Mouse (Mus musculus) hindbrain, embryonic 15.5 days (tissue): ENCODE measurements around the gene Olfr1105. TPM values are rescaled to one million over a fixed set of nuclear protein-coding genes. Genes with fewer than 3 reads are reported as not detected.

Experiments
- ATAC-seq: fragments of 200-750 bp; cut with Nextera tagmentation; 2 replicates; pipeline ENCODE4 v1.8.0; 2017; ENCODE audit warnings: low read depth, moderate number of reproducible peaks, moderate TSS enrichment; ENCODE audit not compliant: low FRiP score
- H3K27ac ChIP-seq: fragments of 300-500 bp; sonication (generic); replicated peaks from 2 replicates; pipeline ENCODE4 v1.5.1; 2015; ENCODE audit warnings: mild to moderate bottlenecking, inconsistent platforms
- H3K27me3 ChIP-seq: fragments of 300-500 bp; sonication (generic); 2 replicates; pipeline ENCODE4 v1.6.1; 2015; ENCODE audit warnings: control low read depth, inconsistent platforms
- H3K36me3 ChIP-seq: fragments of 300-500 bp; sonication (generic); 2 replicates; pipeline ENCODE4 v1.6.1; 2015; ENCODE audit warnings: control low read depth, inconsistent platforms
- H3K4me1 ChIP-seq: fragments of 300-500 bp; sonication (generic); replicated peaks from 2 replicates; pipeline ENCODE4 v1.6.1; 2015; ENCODE audit warnings: control low read depth, inconsistent platforms
- H3K4me2 ChIP-seq: fragments of 300-500 bp; sonication (generic); 2 replicates; pipeline ENCODE4 v1.6.1; 2015; ENCODE audit warnings: moderate library complexity, mild to moderate bottlenecking, inconsistent platforms
- H3K4me3 ChIP-seq: fragments of 300-500 bp; sonication (generic); 2 replicates; pipeline ENCODE4 v1.5.1; 2015; ENCODE audit warnings: mild to moderate bottlenecking, inconsistent platforms
- H3K9ac ChIP-seq: fragments of 300-500 bp; sonication (generic); 2 replicates; pipeline ENCODE4 v1.6.1; 2015; ENCODE audit warnings: inconsistent platforms
- H3K9me3 ChIP-seq: fragments of 300-500 bp; sonication (generic); 2 replicates; pipeline ENCODE4 v1.6.1; 2016; ENCODE audit warnings: control low read depth, inconsistent platforms
- WGBS: fragments of 180-500 bp; shearing (Covaris S2); methylation state at CpG from one replicate; pipeline ENCODE4 v1.1.7; 2015; 5-methylcytosine and 5-hydroxymethylcytosine counted together
- polyA plus RNA-seq: library from polyadenylated mRNA; unstranded; fragments of >200 nt; fragmentation: Nextera tagmentation; extraction: Ambion mirVana; gene quantifications from 2 replicates; pipeline ENCODE4 v1.2.1, GENCODE M21; 2015

Olfr1105 gene
- polyA plus RNA-seq: not detected in 2 replicates

DNA sequence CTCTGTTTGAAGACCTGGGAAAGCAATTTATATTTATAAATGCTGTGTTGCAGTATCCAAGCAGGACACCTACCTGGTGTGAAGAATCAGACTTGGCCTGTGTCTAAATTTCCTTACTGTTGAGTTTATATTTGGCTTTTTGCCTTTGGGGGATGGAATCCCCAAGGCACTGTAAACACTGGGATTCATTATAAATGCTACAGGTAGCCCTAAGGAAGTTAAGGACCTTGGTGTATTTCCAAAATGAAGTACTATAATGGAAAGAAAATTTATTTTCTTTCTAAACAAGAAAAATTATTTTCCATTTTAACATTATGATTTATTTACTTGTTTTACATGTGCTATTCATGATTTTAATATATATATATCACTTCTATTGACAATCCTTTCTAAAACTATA, at the start of gene Olfr1105:
Gene Olfr1105 (minus strand): TSS at position 101 of the 400 bp plus-strand sequence.
- Histone ChIP-seq H3K9me3 (no peaks in the 10 kb centered on the region), H3K36me3 (no peaks in the 10 kb centered on the region), H3K27me3 (no peaks in the 10 kb centered on the region), H3K9ac (no peak within 1 kb of the TSS), H3K4me1 (no peaks in the 10 kb centered on the region), H3K27ac (no peak within 1 kb of the TSS), H3K4me2 (no peak within 1 kb of the TSS), H3K4me3 (no peak within 1 kb of the TSS)
- no peak for ATAC-seq

GRCm38 (mm10) chr2:87075717-87076116, 39.4 kb upstream of the Olfr1105 start, which contains the start of gene Olfr1107:
TSS of gene Olfr1107 (minus strand) at chr2:87075817.
- ATAC-seq: no peak
- H3K4me1 ChIP-seq: no peaks in the 10 kb centered on the region
- WGBS: 91% methylated on average over 1 of the region's 1 CpGs
- no peaks in the 10 kb centered on the region for H3K27me3 ChIP-seq
- H3K9ac ChIP-seq: no peak within 1 kb of the TSS
- no peaks in the 10 kb centered on the region for H3K36me3 ChIP-seq
- no peak within 1 kb of the TSS for H3K4me3 ChIP-seq
- no peak within 1 kb of the TSS for H3K4me2 ChIP-seq
- no peak within 1 kb of the TSS for H3K27ac ChIP-seq
- no peaks in the 10 kb centered on the region for H3K9me3 ChIP-seq

DNA sequence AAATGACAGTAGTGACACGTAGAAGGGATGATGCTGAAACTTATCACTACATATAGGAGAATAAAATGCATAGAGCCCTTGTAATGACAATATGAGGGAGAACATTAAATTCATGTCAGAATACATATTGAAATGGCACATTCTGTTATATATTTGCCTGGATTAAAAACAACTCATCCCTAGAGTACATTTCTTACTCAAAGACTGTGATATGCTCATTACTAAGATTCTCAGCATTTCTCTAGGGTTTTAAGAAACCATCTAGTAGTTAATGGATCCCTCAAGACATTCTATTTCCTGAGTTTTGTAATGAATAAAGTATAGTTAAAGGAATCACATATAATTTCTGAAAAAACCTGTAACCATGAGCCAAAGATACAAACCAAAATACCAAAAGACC, 15.8 kb upstream of the Olfr1105 start, which contains the start of gene Olfr1106:
Gene Olfr1106 (minus strand): TSS at position 101 of the 400 bp plus-strand sequence.
- no peak within 1 kb of the TSS for H3K27ac ChIP-seq
- no peaks in the 10 kb centered on the region for H3K27me3 ChIP-seq
- H3K9me3 ChIP-seq: no peaks in the 10 kb centered on the region
- no peak within 1 kb of the TSS for H3K4me2 ChIP-seq
- H3K4me3 ChIP-seq: no peak within 1 kb of the TSS
- no peak within 1 kb of the TSS for H3K9ac ChIP-seq
- 82% methylated on average over 1 of the region's 1 CpGs for WGBS
- ATAC-seq: no peak
- H3K4me1 ChIP-seq: no peaks in the 10 kb centered on the region
- no peaks in the 10 kb centered on the region for H3K36me3 ChIP-seq

DNA sequence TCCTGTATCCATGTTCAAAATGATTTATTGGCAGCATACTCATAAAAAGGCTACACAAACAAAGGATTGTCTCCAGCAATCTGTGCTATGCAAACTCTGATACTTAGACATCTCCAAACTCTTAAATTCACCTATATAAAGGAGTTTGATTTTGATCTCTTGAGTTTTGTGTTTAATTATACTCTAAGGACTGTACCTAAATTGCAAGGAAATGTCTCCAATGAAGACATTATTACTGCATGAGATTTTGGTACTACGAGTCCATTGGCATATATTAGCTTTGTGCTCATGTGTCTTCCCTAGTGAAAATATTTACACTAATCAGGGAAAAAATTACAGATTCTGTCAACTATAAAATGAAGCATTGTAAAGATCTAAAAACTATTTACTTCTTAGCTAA, 9.4 kb downstream of the Olfr1105 start, which contains the start of gene Olfr1104:
Gene Olfr1104 (minus strand): TSS at position 101 of the 400 bp plus-strand sequence.
- Histone ChIP-seq H3K9ac (no peak within 1 kb of the TSS), H3K4me3 (no peak within 1 kb of the TSS), H3K27me3 (no peaks in the 10 kb centered on the region), H3K9me3 (no peaks in the 10 kb centered on the region), H3K4me2 (no peak within 1 kb of the TSS), H3K27ac (no peak within 1 kb of the TSS), H3K36me3 (no peaks in the 10 kb centered on the region), H3K4me1 (no peaks in the 10 kb centered on the region)
- ATAC-seq: no peak
- WGBS: 90% methylated on average over 1 of the region's 1 CpGs

DNA sequence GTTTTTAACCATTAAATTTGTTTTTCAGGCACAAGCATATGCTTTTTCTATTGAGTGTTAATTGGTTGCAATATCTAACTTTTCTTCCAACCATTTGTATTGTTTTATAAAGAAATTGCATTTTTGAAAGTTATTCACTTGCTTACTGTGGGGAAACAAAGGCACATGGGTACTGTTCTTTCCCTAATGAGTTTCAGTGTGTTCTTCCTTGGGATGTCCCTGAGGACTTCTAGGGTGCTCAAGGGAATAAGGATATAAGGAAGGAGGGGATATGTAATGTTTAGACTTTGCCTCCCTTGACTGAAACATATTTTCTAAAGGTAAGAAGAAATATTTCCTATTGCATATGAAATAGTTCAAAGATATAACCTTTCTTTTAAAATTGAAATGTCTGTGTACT, 38.2 kb downstream of the Olfr1105 start, which contains the start of gene Olfr1102:
Gene Olfr1102 (plus strand): TSS at position 301 of the 400 bp plus-strand sequence.
- Histone ChIP-seq H3K36me3 (no peaks in the 10 kb centered on the region), H3K4me1 (no peaks in the 10 kb centered on the region), H3K27ac (no peak within 1 kb of the TSS), H3K9me3 (no peaks in the 10 kb centered on the region), H3K27me3 (no peaks in the 10 kb centered on the region), H3K9ac (no peak within 1 kb of the TSS), H3K4me2 (no peak within 1 kb of the TSS), H3K4me3 (no peak within 1 kb of the TSS)
- ATAC-seq: no peak

DNA sequence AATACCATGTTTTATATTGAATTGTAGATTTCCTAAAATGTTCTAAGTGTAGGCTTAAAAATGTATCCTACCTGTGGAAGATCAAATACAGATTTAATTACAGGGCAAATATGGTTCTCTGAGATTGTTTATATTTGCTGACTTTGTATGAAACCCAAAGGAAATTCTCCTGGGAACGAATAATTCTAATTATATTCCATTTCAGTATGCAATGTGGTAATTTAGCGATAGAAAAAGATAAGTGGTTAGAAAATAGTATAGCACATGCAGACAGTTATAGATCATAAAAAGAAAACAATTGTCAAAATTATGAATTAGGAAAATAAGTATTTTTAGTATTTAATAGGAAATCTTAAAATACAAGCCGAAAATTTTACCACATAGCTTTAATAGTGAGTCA, 45.2 kb downstream of the Olfr1105 start, which contains the start of gene Olfr1101:
Gene Olfr1101 (minus strand): TSS at position 101 of the 400 bp plus-strand sequence.
- Histone ChIP-seq H3K9ac (no peak within 1 kb of the TSS), H3K4me1 (no peaks in the 10 kb centered on the region), H3K27me3 (no peaks in the 10 kb centered on the region), H3K4me2 (no peak within 1 kb of the TSS), H3K4me3 (no peak within 1 kb of the TSS), H3K27ac (no peak within 1 kb of the TSS), H3K9me3 (no peaks in the 10 kb centered on the region), H3K36me3 (no peaks in the 10 kb centered on the region)
- 83% methylated on average over 3 of the region's 3 CpGs for WGBS
- ATAC-seq: no peak

Other genes with a start within 250 kb of the Olfr1105 start
- not detected in 2 replicates for gene Olfr141, start 226.5 kb downstream of the Olfr1105 start, polyA plus RNA-seq
- not detected in 2 replicates for gene Olfr1094, start 211.9 kb downstream of the Olfr1105 start, polyA plus RNA-seq
- not detected in 2 replicates for gene Olfr1095, start 184.8 kb downstream of the Olfr1105 start, polyA plus RNA-seq
- not detected in 2 replicates for gene Gm13723, start 161.7 kb downstream of the Olfr1105 start, polyA plus RNA-seq
- gene Olfr1097, start 144.3 kb downstream of the Olfr1105 start, polyA plus RNA-seq: not detected in 2 replicates
- not detected in 2 replicates for gene Olfr1098, start 112.0 kb downstream of the Olfr1105 start, polyA plus RNA-seq
- not detected in 2 replicates for gene Olfr1099, start 75.8 kb downstream of the Olfr1105 start, polyA plus RNA-seq
- gene Olfr1100, start 56.6 kb downstream of the Olfr1105 start, polyA plus RNA-seq: not detected in 2 replicates
- not detected in 2 replicates for gene Olfr1101, start 45.3 kb downstream of the Olfr1105 start, polyA plus RNA-seq
- gene Olfr1102, start 38.1 kb downstream of the Olfr1105 start, polyA plus RNA-seq: not detected in 2 replicates
- not detected in 2 replicates for gene Olfr1104, start 9.5 kb downstream of the Olfr1105 start, polyA plus RNA-seq
- not detected in 2 replicates for gene Olfr1106, start 15.7 kb upstream of the Olfr1105 start, polyA plus RNA-seq
- gene Olfr1107, start 39.3 kb upstream of the Olfr1105 start, polyA plus RNA-seq: not detected in 2 replicates
- not detected in 2 replicates for gene Olfr1109, start 59.5 kb upstream of the Olfr1105 start, polyA plus RNA-seq
- not detected in 2 replicates for gene Olfr259, start 78.0 kb upstream of the Olfr1105 start, polyA plus RNA-seq
- not detected in 2 replicates for gene Olfr1110, start 103.8 kb upstream of the Olfr1105 start, polyA plus RNA-seq
- gene Olfr1111, start 116.1 kb upstream of the Olfr1105 start, polyA plus RNA-seq: not detected in 2 replicates
- gene Olfr1112, start 151.3 kb upstream of the Olfr1105 start, polyA plus RNA-seq: not detected in 2 replicates
- gene Olfr1113, start 172.4 kb upstream of the Olfr1105 start, polyA plus RNA-seq: not detected in 2 replicates
- gene Olfr1115, start 211.5 kb upstream of the Olfr1105 start, polyA plus RNA-seq: not detected in 2 replicates
- not detected in 2 replicates for gene Olfr1116, start 231.0 kb upstream of the Olfr1105 start, polyA plus RNA-seq